Mouse (Mus musculus) CH12.LX (cell line): ENCODE results near the gene Gfi1b. TPM values are rescaled to one million over a fixed set of nuclear protein-coding genes. Genes with fewer than 3 reads are reported as not detected.

Experiments
- DNase-seq: peaks from one replicate; pipeline ENCODE4 v3.0.0-alpha.2; 2013; ENCODE audit errors: extremely low read depth
- H3K27ac ChIP-seq: 2 replicates; pipeline ENCODE4 v1.5.1; 2012; ENCODE audit warnings: low read depth, mild to moderate bottlenecking, control low read depth, moderate library complexity; ENCODE audit not compliant: insufficient read depth
- H3K27me3 ChIP-seq: replicated peaks from 2 replicates; pipeline ENCODE3; 2012; ENCODE audit warnings: inconsistent platforms
- H3K36me3 ChIP-seq, 2 experiments: replicated peaks in 1 of 2; 2 replicates each; pipeline versions ENCODE3 to v1.6.1; 2012; ENCODE audit warnings: inconsistent platforms in 1 of 2, low read length in 1 of 2, mild to moderate bottlenecking in 1 of 2, mixed read lengths in 1 of 2, moderate library complexity in 1 of 2; ENCODE audit not compliant: control insufficient read depth in 1 of 2, insufficient read depth in 1 of 2
- H3K4me1 ChIP-seq, 2 experiments: 2 replicates each; pipeline ENCODE4 v1.6.1; 2012; ENCODE audit warnings: inconsistent platforms in 1 of 2, moderate library complexity in 1 of 2; ENCODE audit not compliant: insufficient read depth in 2 of 2, control insufficient read depth in 1 of 2
- H3K4me2 ChIP-seq: 2 replicates; pipeline ENCODE4 v1.6.1; 2012; ENCODE audit warnings: low read depth, mild to moderate bottlenecking, control low read depth; ENCODE audit not compliant: poor library complexity, insufficient read depth, severe bottlenecking
- H3K4me3 ChIP-seq, 3 experiments: fragments of 150-350 bp in 1 of 3; sonication (generic) in 1 of 3; replicated peaks in 1 of 3; 2 replicates each; pipeline versions ENCODE3 to v1.5.1; 2011 to 2012; ENCODE audit warnings: low read depth in 2 of 3, low read length in 2 of 3, mild to moderate bottlenecking in 2 of 3, moderate library complexity in 2 of 3, control low read depth in 1 of 3, improper control_type of control experiment in 1 of 3, inconsistent platforms in 1 of 3, mixed read lengths in 1 of 3; ENCODE audit not compliant: poor library complexity in 1 of 3
- H3K79me2 ChIP-seq: replicated peaks from 2 replicates; pipeline ENCODE4 v1.6.1; 2012; ENCODE audit warnings: mild to moderate bottlenecking, moderate library complexity; ENCODE audit not compliant: control insufficient read depth, poor library complexity, insufficient read depth, severe bottlenecking; ENCODE audit errors: extremely low read depth
- H3K9ac ChIP-seq: 2 replicates; pipeline ENCODE4 v1.6.1; 2012; ENCODE audit warnings: low read depth, mild to moderate bottlenecking, control low read depth, moderate library complexity; ENCODE audit not compliant: insufficient read depth
- H3K9me3 ChIP-seq: replicated peaks from 2 replicates; pipeline ENCODE3; 2012; ENCODE audit warnings: low read length, inconsistent platforms, mixed read lengths
- BHLHE40 ChIP-seq: IDR thresholded peaks from 2 replicates; pipeline ENCODE4 v1.6.1; 2011; ENCODE audit warnings: mild to moderate bottlenecking, low read depth, low read length, improper control_type of control experiment
- CHD2 ChIP-seq: IDR thresholded peaks from 2 replicates; pipeline ENCODE4 v1.6.1; 2011; ENCODE audit warnings: low read length, improper control_type of control experiment
- CTCF ChIP-seq, 2 experiments: IDR thresholded peaks in 1 of 2; conservative IDR thresholded peaks in 1 of 2; 2 replicates each; pipeline ENCODE4 v1.5.1; 2011 to 2012; ENCODE audit warnings: low read depth in 2 of 2, low read length in 2 of 2, improper control_type of control experiment in 1 of 2, inconsistent platforms in 1 of 2, mild to moderate bottlenecking in 1 of 2, moderate library complexity in 1 of 2
- E2F4 ChIP-seq: IDR thresholded peaks from 2 replicates; pipeline ENCODE4 v1.6.1; 2011; ENCODE audit warnings: low read depth, low read length, improper control_type of control experiment; ENCODE audit not compliant: insufficient replicate concordance
- ELF1 ChIP-seq: IDR thresholded peaks from 2 replicates; pipeline ENCODE4 v1.6.1; 2014; ENCODE audit warnings: low read depth, mild to moderate bottlenecking, inconsistent platforms, low read length, improper control_type of control experiment
- GABPA ChIP-seq: IDR thresholded peaks from 2 replicates; pipeline ENCODE4 v1.6.1; 2012; ENCODE audit warnings: low read depth, low read length, improper control_type of control experiment, inconsistent platforms; ENCODE audit not compliant: insufficient replicate concordance
- IRF4 ChIP-seq: IDR thresholded peaks from 2 replicates; pipeline ENCODE4 v1.6.1; 2014; ENCODE audit warnings: low read depth, mild to moderate bottlenecking, inconsistent platforms, low read length, improper control_type of control experiment
- KAT2A ChIP-seq: IDR thresholded peaks from 2 replicates; pipeline ENCODE4 v1.6.1; 2012; ENCODE audit warnings: low read length, improper control_type of control experiment, inconsistent platforms; ENCODE audit not compliant: insufficient replicate concordance
- MAFK ChIP-seq: IDR thresholded peaks from 2 replicates; pipeline ENCODE4 v1.6.1; 2011; ENCODE audit warnings: low read length, improper control_type of control experiment; ENCODE audit not compliant: insufficient replicate concordance
- MEF2A ChIP-seq: IDR thresholded peaks from 2 replicates; pipeline ENCODE4 v1.6.1; 2014; ENCODE audit warnings: low read depth, mild to moderate bottlenecking, inconsistent platforms, low read length, improper control_type of control experiment, borderline replicate concordance
- MXI1 ChIP-seq: IDR thresholded peaks from 2 replicates; pipeline ENCODE4 v1.6.1; 2011; ENCODE audit warnings: mild to moderate bottlenecking, low read depth, low read length, improper control_type of control experiment
- MYC ChIP-seq: IDR thresholded peaks from 2 replicates; pipeline ENCODE4 v1.6.1; 2011; ENCODE audit warnings: low read depth, mild to moderate bottlenecking, improper control_type of control experiment, low read length
- NELFE ChIP-seq: IDR thresholded peaks from 2 replicates; pipeline ENCODE4 v1.6.1; 2011; ENCODE audit warnings: low read depth, low read length, improper control_type of control experiment
- NRF1 ChIP-seq: IDR thresholded peaks from 2 replicates; pipeline ENCODE4 v1.6.1; 2014; ENCODE audit warnings: low read depth, mild to moderate bottlenecking, inconsistent platforms, low read length, improper control_type of control experiment, moderate library complexity
- PAX5 ChIP-seq: IDR thresholded peaks from 2 replicates; pipeline ENCODE4 v1.6.1; 2012; ENCODE audit warnings: low read length, inconsistent platforms, mixed read lengths
- RCOR1 ChIP-seq: conservative IDR thresholded peaks from 2 replicates; pipeline ENCODE4 v1.6.1; 2012; ENCODE audit warnings: low read depth, mild to moderate bottlenecking, inconsistent platforms, low read length, improper control_type of control experiment
- SIN3A ChIP-seq: IDR thresholded peaks from 2 replicates; pipeline ENCODE4 v1.6.1; 2012; ENCODE audit warnings: low read length, improper control_type of control experiment, inconsistent platforms
- SMC3 ChIP-seq: IDR thresholded peaks from 2 replicates; pipeline ENCODE4 v1.6.1; 2011; ENCODE audit warnings: low read depth, low read length, improper control_type of control experiment
- TBP ChIP-seq: conservative IDR thresholded peaks from 2 replicates; pipeline ENCODE4 v1.6.1; 2011; ENCODE audit warnings: low read depth, low read length, improper control_type of control experiment
- TCF12 ChIP-seq: IDR thresholded peaks from 2 replicates; pipeline ENCODE4 v1.6.1; 2014; ENCODE audit warnings: low read depth, mild to moderate bottlenecking, inconsistent platforms, low read length, improper control_type of control experiment
- USF1 ChIP-seq: IDR thresholded peaks from 2 replicates; pipeline ENCODE4 v1.6.1; 2014; ENCODE audit warnings: low read depth, mild to moderate bottlenecking, inconsistent platforms, low read length, improper control_type of control experiment
- ZC3H11A ChIP-seq: IDR thresholded peaks from 2 replicates; pipeline ENCODE4 v1.6.1; 2012; ENCODE audit warnings: low read depth, mild to moderate bottlenecking, inconsistent platforms, low read length, improper control_type of control experiment
- ZKSCAN1 ChIP-seq: IDR thresholded peaks from 2 replicates; pipeline ENCODE4 v1.6.1; 2012; ENCODE audit warnings: low read depth, inconsistent platforms, low read length, improper control_type of control experiment, borderline replicate concordance
- ZMIZ1 ChIP-seq: IDR thresholded peaks from 2 replicates; pipeline ENCODE4 v1.6.1; 2012; ENCODE audit warnings: low read depth, mild to moderate bottlenecking, inconsistent platforms, low read length, improper control_type of control experiment
- ZNF384 ChIP-seq: IDR thresholded peaks from 2 replicates; pipeline ENCODE4 v1.6.1; 2012; ENCODE audit warnings: low read depth, low read length, improper control_type of control experiment, inconsistent platforms
- dilution Hi-C: fragments of 300-500 bp; cut with MboI; formaldehyde crosslinking; loops from 2 replicates; pipeline ENCODE4 v1.14.3; 2020; ENCODE audit warnings: low sequenced_read_pairs; ENCODE audit not compliant: extremely low pct_unique_long_range_greater_than_20kb, extremely low pct_ligation_motif_present
- in situ Hi-C: fragments of 300-500 bp; cut with MboI; formaldehyde crosslinking; loops from 3 replicates; pipeline ENCODE4 v1.14.3; 2019; ENCODE audit warnings: low sequenced_read_pairs, low pct_ligation_motif_present, low pct_unique_long_range_greater_than_20kb, mixed read lengths
- polyA plus RNA-seq: library from polyadenylated mRNA; unstranded; fragments of >175 nt; gene quantifications from 2 replicates; pipeline ENCODE4 v1.2.1, GENCODE M21; 2012; ENCODE audit warnings: low read depth; ENCODE audit not compliant: insufficient read length
- total RNA-seq, 2 experiments: library from RNA; depleted of rRNA; stranded (reverse); fragments of 300-350 nt in 1 of 2; fragments of >200 nt in 1 of 2; gene quantifications; 2 replicates each; pipeline ENCODE4 v1.2.3; 2012 to 2014

Gfi1b gene
- total and polyA plus RNA-seq, 3 experiments: 0.19 to 0.87 TPM; not detected in 1

DNA sequence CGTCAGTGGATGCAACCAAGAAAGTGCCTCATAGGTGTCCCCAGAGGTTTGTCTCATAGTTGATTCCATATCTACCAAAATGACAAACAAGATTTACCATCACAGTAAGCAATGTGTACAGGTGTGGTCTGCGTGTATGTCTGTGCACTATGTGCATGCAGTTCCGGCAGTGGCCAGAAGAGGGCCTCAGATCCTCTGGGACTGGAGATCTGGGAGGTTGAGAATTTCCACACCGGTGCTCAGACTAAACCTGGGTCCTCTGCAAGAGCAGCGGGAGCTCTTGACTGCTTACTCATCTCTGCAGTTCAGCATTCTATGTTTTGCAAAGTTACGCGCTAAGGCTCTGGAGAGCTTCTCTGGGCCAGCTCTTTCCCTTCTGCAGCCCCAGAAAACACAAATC, 24.8 kb downstream of the Gfi1b start:
- Histone ChIP-seq H3K27me3 (peaks cover 15% of the 10 kb centered on the region), H3K9me3 (peaks cover 5% of the 10 kb centered on the region), H3K4me1 (peaks cover 0 to 26% of the 10 kb centered on the region in 2 experiments; a peak in 2 of 4 replicates), H3K4me3 (no peak overlapping the region), H3K9ac (no peak overlapping the region), H3K79me2 (no peaks in the 10 kb centered on the region), H3K27ac (no peak overlapping the region), H3K36me3 (no peaks in the 10 kb centered on the region), H3K4me2 (no peak overlapping the region)
- DNase-seq: no peak
- in situ Hi-C loops: no loop called here
- dilution Hi-C loops: no loop called here
- TF ChIP-seq CTCF (conservative IDR thresholded peaks at IDR 0.05 in 1 of 2, IDR thresholded peaks at IDR 0.05 in 1 of 2; ENCODE audit: low read depth in 2 of 2, low read length in 2 of 2): peak; percentile 43 to 45; a peak in 3 of 4 replicates
- peak; percentile 12; the same call in 1 of the 2 replicates for TF ChIP-seq SMC3
- no peak for TF ChIP-seq KAT2A
- no peak for TF ChIP-seq NELFE
- no peak for TF ChIP-seq MYC
- no peak for TF ChIP-seq MEF2A

DNA sequence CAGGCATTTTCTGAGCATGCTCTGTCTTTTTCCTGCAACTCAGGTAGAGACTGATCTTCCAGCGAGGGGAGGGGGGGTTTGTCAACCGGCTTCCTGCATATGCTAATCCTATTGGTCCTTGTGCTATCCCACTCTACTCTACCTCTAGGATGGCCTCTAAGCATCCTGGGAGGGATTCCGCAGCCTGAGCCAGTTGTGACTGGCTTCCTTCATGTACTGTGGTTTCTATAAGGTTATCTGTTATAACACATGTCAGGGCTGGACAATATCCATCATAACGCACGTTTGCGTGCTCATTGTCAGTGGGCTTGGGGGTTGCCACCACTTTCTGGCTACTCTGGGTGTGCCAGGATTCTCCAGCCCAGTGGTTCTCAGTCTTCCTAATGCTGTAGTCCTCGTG, 25.8 kb downstream of the Gfi1b start:
- Histone ChIP-seq H3K36me3 (no peaks in the 10 kb centered on the region), H3K4me2 (no peak overlapping the region), H3K27ac (no peak overlapping the region), H3K79me2 (no peaks in the 10 kb centered on the region), H3K9me3 (peaks cover 5% of the 10 kb centered on the region), H3K27me3 (peaks cover 17% of the 10 kb centered on the region), H3K4me1 (peaks cover 3 to 26% of the 10 kb centered on the region in 2 experiments; a peak in 2 of 4 replicates), H3K4me3 (no peak overlapping the region), H3K9ac (no peak overlapping the region)
- TF ChIP-seq SIN3A (no peak), ZNF384 (no peak), CHD2 (no peak), KAT2A (no peak), NELFE (no peak), NRF1 (no peak)
- no peak for DNase-seq
- in situ Hi-C loops: no loop called here
- dilution Hi-C loops: no loop called here

DNA sequence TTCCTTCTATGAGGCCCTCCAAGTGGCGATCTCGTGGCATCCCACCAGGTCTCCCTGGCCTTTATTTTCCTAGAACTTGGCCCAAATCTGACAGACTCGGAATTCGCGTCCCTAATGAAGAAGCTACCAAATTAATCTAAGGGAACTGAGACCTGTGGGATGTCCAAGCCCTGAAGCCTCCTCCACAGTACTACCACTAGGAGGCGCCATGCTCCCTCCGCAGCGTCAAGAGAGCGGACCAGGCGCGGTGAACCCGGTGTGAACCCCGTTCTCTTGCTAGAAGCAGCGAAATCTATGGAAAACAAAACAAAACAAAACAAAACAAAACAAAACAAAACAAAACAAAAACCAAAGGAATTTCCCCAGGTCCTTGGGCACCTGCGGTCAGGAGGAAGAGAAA, 29.0 kb downstream of the Gfi1b start:
- Histone ChIP-seq H3K4me1 (peaks cover 3 to 4% of the 10 kb centered on the region in 2 experiments; a peak in 2 of 4 replicates), H3K9ac (no peak overlapping the region), H3K27ac (no peak overlapping the region), H3K27me3 (peaks cover 18% of the 10 kb centered on the region), H3K4me3 (no peak overlapping the region), H3K36me3 (no peaks in the 10 kb centered on the region), H3K79me2 (no peaks in the 10 kb centered on the region), H3K4me2 (peak overlapping the region; percentile 88), H3K9me3 (peaks cover 5% of the 10 kb centered on the region)
- dilution Hi-C loops: no loop called here
- peak; percentile 69 for DNase-seq
- in situ Hi-C loops: loop anchor here (5.0 kb wide), 1 partner anchor 34 kb away; no protein-coding TSS in a partner anchor
- TF ChIP-seq BHLHE40: no peak
- no peak for TF ChIP-seq SIN3A
- no peak for TF ChIP-seq TCF12
- TF ChIP-seq ELF1: no peak
- no peak for TF ChIP-seq GABPA
- no peak for TF ChIP-seq MYC
- no peak for TF ChIP-seq CHD2
- TF ChIP-seq KAT2A: no peak
- TF ChIP-seq TBP: no peak
- TF ChIP-seq MXI1: no peak
- 0 out of 2 replicates have a peak, but pooled peaks have one; percentile 14 for TF ChIP-seq ZC3H11A
- no peak for TF ChIP-seq ZMIZ1
- TF ChIP-seq MAFK: no peak
- no peak for TF ChIP-seq PAX5
- TF ChIP-seq USF1: no peak
- peak; percentile 30; the same call in 1 of the 2 replicates for TF ChIP-seq NELFE
- no peak for TF ChIP-seq ZKSCAN1
- TF ChIP-seq RCOR1: no peak
- no peak for TF ChIP-seq E2F4
- TF ChIP-seq IRF4: 0 out of 2 replicates have a peak, but pooled peaks have one; percentile 24
